Mouse (Mus musculus) kidney, adult 18-20 months (tissue): ENCODE results near the gene Cxcr5.

ENCODE experiments used
- DNase-seq: peaks from one replicate; pipeline ENCODE4 v3.0.0; 2021

Cxcr5 gene

GRCm38 (mm10) chr9:44561597-44561996 lies at the start of gene Cxcr5:
Cxcr5 (minus strand) TSS chr9:44561877.
- no peak for DNase-seq

- DNase-seq: no peak
Measured at GRCm38 (mm10) chr9:44610371-44610770, 48.7 kb upstream of the Cxcr5 start.

- no peak for DNase-seq
Measured at GRCm38 (mm10) chr9:44607306-44607705, 45.6 kb upstream of the Cxcr5 start.

GRCm38 (mm10) chr9:44606646-44607045 lies 45.0 kb upstream of the Cxcr5 start:
- no peak for DNase-seq

- DNase-seq: no peak
Measured at GRCm38 (mm10) chr9:44605616-44606165, 44.0 kb upstream of the Cxcr5 start.

DNA sequence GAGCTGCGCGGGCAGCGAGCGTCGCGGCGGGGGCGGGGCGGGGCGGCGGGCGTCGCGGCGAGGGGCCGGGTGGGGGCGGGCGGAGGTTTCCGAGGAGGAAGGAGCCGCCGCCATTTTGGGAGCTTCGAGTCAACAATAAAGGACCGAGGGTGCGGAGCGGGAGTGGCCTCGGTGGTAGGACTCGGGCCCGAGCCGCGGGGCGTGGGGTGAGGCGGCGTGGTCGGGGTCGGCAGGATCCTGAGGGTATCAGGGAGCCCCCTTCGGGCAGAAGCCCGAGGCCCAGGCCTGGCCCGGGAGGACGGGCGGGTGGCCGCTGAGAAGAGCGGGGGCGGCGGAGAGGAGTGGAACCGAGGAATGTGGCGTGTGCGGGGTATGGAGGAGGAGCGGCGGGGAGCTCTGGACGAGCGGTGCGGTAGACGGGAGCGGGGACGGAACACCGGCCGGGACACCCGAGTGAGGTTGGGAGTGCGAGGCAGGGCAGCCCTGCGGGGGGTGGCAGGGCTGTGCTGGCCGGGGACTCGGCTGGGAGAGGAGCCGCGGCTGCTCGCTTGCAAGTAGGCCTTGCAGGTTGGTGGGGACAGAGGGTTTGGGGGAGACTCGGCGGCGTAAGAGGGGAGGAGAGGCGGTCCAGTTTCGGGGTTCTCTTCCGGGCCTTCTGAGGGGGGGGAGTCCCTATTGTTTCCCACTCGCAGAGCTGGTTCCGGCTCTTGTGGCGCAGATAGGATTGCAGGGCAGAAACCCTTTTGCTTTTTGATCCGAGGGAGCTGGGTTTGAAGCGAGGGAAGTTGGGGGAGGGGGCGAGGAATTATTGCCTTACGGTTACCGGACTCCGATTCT lies 43.3 kb upstream of the Cxcr5 start, which contains the start of gene Ddx6:
TSS of gene Ddx6 (plus strand) at position 114 of the 837 bp plus-strand sequence.
- peak; percentile 83 for DNase-seq

DNA sequence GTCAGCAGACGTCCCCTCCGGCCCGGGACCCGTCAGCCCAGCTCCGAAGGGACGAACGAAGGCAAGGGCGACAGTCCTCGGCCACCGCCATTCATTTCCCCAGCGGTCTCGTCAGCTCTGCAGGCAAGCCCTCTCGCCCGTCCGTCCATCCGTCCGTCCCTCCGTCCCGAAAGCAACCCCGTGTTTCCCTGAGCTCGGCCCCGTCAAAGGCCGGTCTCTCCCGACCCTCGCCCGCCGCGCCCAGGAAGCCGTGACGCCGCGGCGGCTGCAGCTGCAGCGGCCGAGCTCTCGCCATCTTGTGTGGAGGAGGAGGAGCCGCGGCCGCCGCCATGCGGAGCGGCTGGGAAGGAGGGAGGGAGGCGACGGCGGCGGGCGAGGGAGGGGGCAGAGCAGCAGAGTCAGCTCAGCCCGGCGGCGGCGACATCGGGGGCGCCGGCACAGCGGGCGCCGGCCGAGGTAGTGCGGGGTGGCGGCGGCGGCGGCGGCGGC lies 42.7 kb upstream of the Cxcr5 start:
- peak; percentile 86 for DNase-seq

- DNase-seq: peak; percentile 57
Measured at GRCm38 (mm10) chr9:44603454-44604289, 42.0 kb upstream of the Cxcr5 start.

GRCm38 (mm10) chr9:44602766-44603165 lies 41.1 kb upstream of the Cxcr5 start:
- no peak for DNase-seq

DNA sequence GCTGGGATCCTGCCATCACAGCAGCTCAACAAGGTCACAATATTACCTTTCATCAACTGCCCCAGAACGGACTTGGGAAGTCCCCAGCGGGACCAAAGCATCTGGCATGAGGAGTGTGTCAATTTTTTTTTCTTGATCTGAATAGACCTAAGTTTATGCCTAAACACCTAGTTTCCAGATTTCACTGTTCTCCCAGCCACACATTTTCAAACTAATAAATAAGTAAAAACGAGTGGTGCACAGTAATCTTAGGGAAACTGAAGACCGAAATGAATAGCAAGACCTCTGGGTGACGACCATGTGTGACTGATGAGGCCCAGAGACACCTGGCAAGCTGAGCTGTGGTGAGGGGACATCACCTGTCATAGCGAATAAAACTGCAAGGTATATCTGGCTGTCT lies 39.1 kb upstream of the Cxcr5 start:
- DNase-seq: no peak

- DNase-seq: no peak
Measured at GRCm38 (mm10) chr9:44599616-44600015, 37.9 kb upstream of the Cxcr5 start.

DNA sequence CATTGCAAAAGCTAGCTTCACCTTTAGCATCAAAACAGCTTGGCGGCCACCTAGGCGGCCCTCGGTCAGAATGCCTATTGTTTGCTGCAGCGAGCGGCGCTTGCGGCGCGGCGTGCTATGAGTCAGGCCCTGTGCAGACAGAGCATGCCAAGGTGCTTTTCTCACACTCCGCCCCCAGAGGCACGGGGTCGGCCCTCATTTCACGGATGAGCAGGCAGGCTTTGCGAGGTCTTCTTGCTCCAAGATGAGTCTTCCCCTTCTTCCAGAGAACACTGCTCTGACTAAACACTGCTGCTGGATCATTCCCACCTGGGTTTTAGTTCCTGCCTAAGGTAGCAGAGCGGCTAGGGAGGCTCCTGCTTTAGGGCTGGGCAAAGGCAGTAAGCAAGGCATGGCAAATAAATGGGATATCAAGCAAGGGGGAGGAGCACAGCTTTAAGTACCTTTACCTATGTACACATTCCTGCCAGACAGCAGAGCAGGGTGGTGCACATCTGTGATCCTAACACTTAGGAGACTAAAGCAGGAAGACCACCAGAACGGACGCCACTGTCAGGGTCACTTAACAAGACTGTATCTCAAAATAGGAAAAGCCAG lies 37.3 kb upstream of the Cxcr5 start:
- peak; percentile 68 for DNase-seq

DNA sequence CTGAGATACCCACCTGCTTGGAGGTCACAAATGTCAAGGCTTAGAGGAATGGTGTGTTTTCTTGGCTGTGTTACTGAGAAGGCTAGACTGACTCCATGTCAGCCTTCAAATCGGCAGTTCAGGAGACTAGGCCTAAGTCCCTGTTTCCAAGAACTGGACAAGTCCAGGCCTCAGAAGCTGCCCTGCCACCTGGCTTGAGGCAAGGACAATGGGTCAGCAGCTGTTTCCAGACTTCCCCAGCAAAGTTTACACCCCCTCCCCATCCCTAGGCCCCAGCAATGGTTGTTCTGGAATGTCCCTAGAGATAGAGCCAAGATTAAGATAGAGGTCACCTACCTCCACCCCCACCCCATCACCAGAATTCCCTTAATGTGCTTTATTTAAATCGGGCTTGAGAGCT lies 36.1 kb upstream of the Cxcr5 start:
- DNase-seq: no peak

DNA sequence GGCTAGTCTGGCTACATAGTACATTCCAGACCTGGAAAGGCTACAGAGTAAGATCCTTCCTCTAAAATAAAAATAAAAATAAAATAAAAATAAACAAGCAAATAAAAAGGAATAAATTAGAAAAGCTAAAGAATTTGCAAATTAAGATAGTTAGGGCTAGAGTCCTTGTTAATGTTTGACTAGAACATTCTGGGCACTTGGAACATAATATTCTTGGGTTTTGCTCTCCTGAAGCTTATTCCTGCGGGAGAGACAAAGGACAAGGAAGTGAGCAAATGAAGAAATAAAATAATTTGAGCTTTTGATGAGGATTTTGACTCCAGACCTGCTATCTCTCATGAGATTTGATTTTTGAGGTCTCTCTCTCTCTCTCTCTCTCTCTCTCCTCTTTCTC lies 33.9 kb upstream of the Cxcr5 start:
- no peak for DNase-seq

GRCm38 (mm10) chr9:44594901-44595536 lies 33.3 kb upstream of the Cxcr5 start:
- DNase-seq: peak; percentile 42

- DNase-seq: no peak
Measured at GRCm38 (mm10) chr9:44593886-44594285, 32.2 kb upstream of the Cxcr5 start.

DNA sequence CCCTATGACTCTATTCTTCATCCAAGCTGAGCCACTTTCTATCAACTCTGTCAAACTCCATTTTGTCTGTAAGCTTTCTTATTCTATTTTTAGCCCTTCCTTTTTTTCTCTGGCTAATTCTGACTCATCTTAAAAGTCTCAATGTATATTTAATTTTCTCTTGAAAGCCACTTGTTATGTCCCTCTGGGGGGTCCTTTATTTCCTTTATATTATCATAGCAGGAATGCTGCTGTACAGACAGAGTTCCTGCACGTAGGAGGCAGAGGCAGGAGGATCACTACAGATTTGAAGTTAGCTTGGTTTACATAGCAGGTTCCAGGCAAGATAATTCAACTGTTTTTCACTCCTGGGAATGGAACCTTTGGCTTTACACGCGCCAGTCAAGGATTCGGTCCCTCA lies 31.5 kb upstream of the Cxcr5 start:
- no peak for DNase-seq

- DNase-seq: no peak
Measured at GRCm38 (mm10) chr9:44591595-44592188, 30.0 kb upstream of the Cxcr5 start.

DNA sequence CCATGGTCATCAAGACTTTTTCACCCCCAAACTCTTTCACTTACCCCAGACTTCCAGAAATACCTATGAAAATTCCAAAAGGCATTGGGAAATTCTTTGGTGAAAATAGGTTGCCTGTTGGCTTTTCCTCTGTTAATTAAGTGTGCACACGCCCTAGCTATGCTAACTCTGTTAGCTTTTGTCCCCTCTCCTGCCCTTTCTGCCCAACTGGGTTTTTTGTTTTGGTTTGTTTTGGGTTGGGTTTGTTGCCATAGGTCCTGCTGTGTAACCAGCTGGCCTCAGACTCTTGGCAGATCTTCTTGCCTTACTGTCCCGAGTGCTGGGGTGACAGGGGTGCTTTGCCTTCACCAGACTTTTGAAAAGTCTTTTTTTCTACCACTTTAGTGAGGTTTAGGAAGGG lies 29.3 kb upstream of the Cxcr5 start:
- no peak for DNase-seq

- no peak for DNase-seq
Measured at GRCm38 (mm10) chr9:44589095-44589494, 27.4 kb upstream of the Cxcr5 start.

DNA sequence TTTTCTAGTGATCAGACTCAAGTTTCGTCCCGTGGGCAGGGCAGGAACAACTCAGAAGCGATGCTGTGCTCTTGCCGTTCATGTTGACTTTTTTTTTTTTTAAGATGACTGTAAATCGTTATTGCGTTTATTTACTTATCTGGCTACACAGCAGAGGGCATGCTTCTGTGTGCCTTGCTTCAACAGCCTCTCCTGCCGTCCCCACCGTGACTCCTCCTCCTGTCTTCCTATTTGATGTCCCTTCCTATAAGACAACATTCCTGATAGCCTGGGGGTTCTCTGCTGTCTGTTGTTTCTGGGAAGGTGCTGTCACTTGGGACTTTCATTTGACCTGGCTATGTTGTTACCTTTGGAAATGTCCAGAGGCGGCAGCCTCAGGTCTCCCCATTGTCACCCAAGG lies 26.9 kb upstream of the Cxcr5 start:
- no peak for DNase-seq
